ENCODE assay signal across 24 mouse cellular contexts in genomic region chr6:56035054-56035453, GRCm38 (mm10). TPM values are rescaled to one million over a fixed set of nuclear protein-coding genes. Genes with fewer than 3 reads are reported as not detected.
DNase-seq lines count a peak whose midpoint lies in the region; ATAC-seq and TF ChIP-seq lines count a peak whose summit lies in the region.
"Had no signal": no experiment of that assay in that cellular context is flagged by ENCODE, and none has a peak within 500 bp of the region (broad histone marks: within the 10 kb centered on the region; RNA-seq: fewer than 3 reads in every experiment).

No protein-coding gene starts in this region.

- ATAC-seq in midbrain, embryonic 16.5 days, result no peak
- ATAC-seq: activated CD4-positive, CD25-positive, alpha-beta regulatory T cell, adult 4 months; CD4-positive, CD25-positive, alpha-beta regulatory T cell, adult 4 months; Patski had no signal

- TF ChIP-seq CTCF in C2C12 (IDR thresholded peaks at IDR 0.05; ENCODE audit: control insufficient read depth, insufficient read depth, insufficient read length) (no peak), CH12.LX (conservative IDR thresholded peaks at IDR 0.05 in 1 of 2, IDR thresholded peaks at IDR 0.05 in 1 of 2; ENCODE audit: low read depth in 2 of 2, low read length in 2 of 2) (no peak)

- no peaks in the 10 kb centered on the region for H3K79me2 ChIP-seq in C2C12 (ENCODE audit: control insufficient read depth, insufficient read depth)
- H3K79me2 ChIP-seq in CH12.LX (replicated peaks; ENCODE audit: control insufficient read depth, extremely low read depth, insufficient read depth, poor library complexity, severe bottlenecking), result no peaks in the 10 kb centered on the region
- no peaks in the 10 kb centered on the region for H3K79me2 ChIP-seq in myocyte (ENCODE audit: control insufficient read depth, insufficient read depth)

- TF ChIP-seq EP300 in CH12.LX (IDR thresholded peaks at IDR 0.05; ENCODE audit: low read length), result no peak

- H3K4me3 ChIP-seq in C2C12 (ENCODE audit: insufficient read depth, poor library complexity, severe bottlenecking) (no peak overlapping the region), CH12.LX (replicated peaks in 1 of 3; ENCODE audit: low read depth in 2 of 3, low read length in 2 of 3, poor library complexity in 1 of 3) (no peak overlapping the region), myocyte (no peak overlapping the region)
- no peak overlapping the region for H3K4me3 ChIP-seq in midbrain, embryonic 16.5 days (ENCODE audit: low read depth, low read length)

- H3K27me3 ChIP-seq in C2C12 (ENCODE audit: control insufficient read depth, insufficient read depth, insufficient read length), result no peaks in the 10 kb centered on the region
- H3K27me3 ChIP-seq in CH12.LX (replicated peaks), result no peaks in the 10 kb centered on the region
- no peaks in the 10 kb centered on the region for H3K27me3 ChIP-seq in myocyte (ENCODE audit: control insufficient read depth, insufficient read depth, insufficient read length)
- no peaks in the 10 kb centered on the region for H3K27me3 ChIP-seq in midbrain, embryonic 16.5 days (ENCODE audit: control insufficient read depth, insufficient read depth, low read depth, low read length)

- H3K9me3 ChIP-seq in CH12.LX (replicated peaks; ENCODE audit: low read length), result no peaks in the 10 kb centered on the region
- H3K9me3 ChIP-seq in midbrain, embryonic 16.5 days (replicated peaks; ENCODE audit: control insufficient read depth, low read length, poor library complexity, severe bottlenecking), result no peaks in the 10 kb centered on the region
- H3K9me3 ChIP-seq: G1E had no signal

- no peak overlapping the region for H3ac ChIP-seq in C2C12 (ENCODE audit: control insufficient read depth, insufficient read length, low read depth)
- no peak overlapping the region for H3ac ChIP-seq in myocyte (ENCODE audit: control insufficient read depth, insufficient read length)

- peaks cover 2 to 19% of the 10 kb centered on the region in 2 experiments; a peak in 3 of 4 replicates for H3K4me1 ChIP-seq in CH12.LX (ENCODE audit: control insufficient read depth in 1 of 2, insufficient read depth in 2 of 2)
- 0 out of 2 replicates have a peak, but pooled peaks cover 4% of the 10 kb centered on the region for H3K4me1 ChIP-seq in midbrain, embryonic 16.5 days (ENCODE audit: control insufficient read depth, insufficient read depth, low read length)

- H3K79me3 ChIP-seq in C2C12 (ENCODE audit: low read depth), result no peaks in the 10 kb centered on the region

- DNase-seq in CH12.LX (ENCODE audit: extremely low read depth), result peak; percentile 10
- no peak for DNase-seq in gastrocnemius, adult 18-20 months (ENCODE audit: low spot score)
- no peak for DNase-seq in spleen, adult 18-20 months
- DNase-seq: adrenal gland, adult 2 months; adrenal gland, adult 8-10 months; adrenal gland, postnatal 10 days; adrenal gland, postnatal 14 days; adrenal gland, postnatal 25 days; adrenal gland, postnatal 36 days; B cell, adult 2 months; cerebellum, adult 11 months; cerebellum, adult 11-12 months; cerebellum, adult 18-20 months; cerebellum, adult 2 months; cerebellum, adult 8-10 months had no signal

- in situ Hi-C loops in CH12.LX (cut with MboI; ENCODE audit: low pct_ligation_motif_present, low pct_unique_long_range_greater_than_20kb, low sequenced_read_pairs), result no loop called here

- TF ChIP-seq RAD21 in CH12.LX (IDR thresholded peaks at IDR 0.05; ENCODE audit: low read depth, low read length), result no peak

- dilution Hi-C loops in CH12.LX (cut with MboI; ENCODE audit: extremely low pct_ligation_motif_present, extremely low pct_unique_long_range_greater_than_20kb, low sequenced_read_pairs), result no loop called here

- no peak for TF ChIP-seq POLR2A in CH12.LX (IDR thresholded peaks at IDR 0.05; ENCODE audit: low read depth, low read length)
- TF ChIP-seq POLR2A in myocyte (IDR thresholded peaks at IDR 0.05; ENCODE audit: insufficient read length, low read depth), result no peak

- H3K27ac ChIP-seq in CH12.LX (ENCODE audit: insufficient read depth, low read depth), result no peak overlapping the region
- H3K27ac ChIP-seq in midbrain, embryonic 16.5 days (ENCODE audit: low read length), result no peak overlapping the region

- no peak overlapping the region for H3K9ac ChIP-seq in CH12.LX (ENCODE audit: insufficient read depth, low read depth)
- no peak overlapping the region for H3K9ac ChIP-seq in midbrain, embryonic 16.5 days (ENCODE audit: low read depth, low read length)

- 82% methylated on average over 10 of the region's 10 CpGs for WGBS in midbrain, embryonic 16.5 days

- H3K4me2 ChIP-seq in CH12.LX (ENCODE audit: insufficient read depth, low read depth, poor library complexity, severe bottlenecking) (peak overlapping the region; percentile 35; the same call in 1 of the 2 replicates), myocyte (ENCODE audit: low read depth) (peak overlapping the region; percentile 18)
- H3K4me2 ChIP-seq in midbrain, embryonic 16.5 days (ENCODE audit: low read length), result no peak overlapping the region

- H3K36me3 ChIP-seq in C2C12 (ENCODE audit: control insufficient read depth, insufficient read depth) (no peaks in the 10 kb centered on the region), CH12.LX (replicated peaks in 1 of 2; ENCODE audit: control insufficient read depth in 1 of 2, insufficient read depth in 1 of 2, low read length in 1 of 2) (no peaks in the 10 kb centered on the region), myocyte (ENCODE audit: control insufficient read depth, insufficient read depth) (no peaks in the 10 kb centered on the region)
- no peaks in the 10 kb centered on the region for H3K36me3 ChIP-seq in midbrain, embryonic 16.5 days (ENCODE audit: control insufficient read depth, insufficient read depth, low read length)
- H3K36me3 ChIP-seq: G1E had no signal

TF ChIP-seq in C2C12, 6 proteins besides CTCF, POLR2A, EP300 and RAD21:
- no peak for TF ChIP-seq FOSL1 (IDR thresholded peaks at IDR 0.05; ENCODE audit: insufficient read depth, low read length, poor library complexity, severe bottlenecking)
- TF ChIP-seq MYOD1 (IDR thresholded peaks at IDR 0.05; ENCODE audit: control insufficient read depth, insufficient read length, low read depth), result no peak
- peak; percentile 59 for TF ChIP-seq USF1 (IDR thresholded peaks at IDR 0.05; ENCODE audit: low read depth)
- TF ChIP-seq CEBPB (IDR thresholded peaks at IDR 0.05; ENCODE audit: low read depth), result no peak
- no peak for TF ChIP-seq MYOG (IDR thresholded peaks at IDR 0.05; ENCODE audit: control insufficient read depth, extremely low read depth, insufficient read length)
- TF ChIP-seq MAX (IDR thresholded peaks at IDR 0.05), result no peak

TF ChIP-seq in CH12.LX, 34 proteins besides CTCF, POLR2A, EP300 and RAD21 (continues in another document):
- TF ChIP-seq HCFC1 (IDR thresholded peaks at IDR 0.05; ENCODE audit: low read depth, low read length), result no peak
- TF ChIP-seq USF1 (IDR thresholded peaks at IDR 0.05; ENCODE audit: low read depth, low read length), result peak; percentile 73
- no peak for TF ChIP-seq PAX5 (IDR thresholded peaks at IDR 0.05; ENCODE audit: low read length)
- peak; percentile 84 for TF ChIP-seq USF2 (conservative IDR thresholded peaks at IDR 0.05; ENCODE audit: low read depth, low read length)
- TF ChIP-seq UBTF (IDR thresholded peaks at IDR 0.05; ENCODE audit: low read depth, low read length), result no peak
- TF ChIP-seq TCF12 (IDR thresholded peaks at IDR 0.05; ENCODE audit: low read depth, low read length), result no peak
- TF ChIP-seq POLR2AphosphoS2 (IDR thresholded peaks at IDR 0.05; ENCODE audit: low read depth, low read length), result no peak
- TF ChIP-seq NELFE (IDR thresholded peaks at IDR 0.05; ENCODE audit: low read depth, low read length), result no peak
- no peak for TF ChIP-seq KAT2A (IDR thresholded peaks at IDR 0.05; ENCODE audit: insufficient replicate concordance, low read length)
- TF ChIP-seq SMC3 (IDR thresholded peaks at IDR 0.05; ENCODE audit: low read depth, low read length), result no peak
- TF ChIP-seq NRF1 (IDR thresholded peaks at IDR 0.05; ENCODE audit: low read depth, low read length), result no peak
- TF ChIP-seq MAFK (IDR thresholded peaks at IDR 0.05; ENCODE audit: insufficient replicate concordance, low read length), result no peak
- peak; percentile 49 for TF ChIP-seq BHLHE40 (IDR thresholded peaks at IDR 0.05; ENCODE audit: low read depth, low read length)
- TF ChIP-seq SIN3A (IDR thresholded peaks at IDR 0.05; ENCODE audit: low read length), result no peak
- no peak for TF ChIP-seq ELF1 (IDR thresholded peaks at IDR 0.05; ENCODE audit: low read depth, low read length)
- no peak for TF ChIP-seq ZMIZ1 (IDR thresholded peaks at IDR 0.05; ENCODE audit: low read depth, low read length)

TF ChIP-seq in myocyte, 11 proteins besides CTCF, POLR2A, EP300 and RAD21:
- TF ChIP-seq USF1 (IDR thresholded peaks at IDR 0.05; ENCODE audit: low read depth) (peak; percentile 24), MAX (IDR thresholded peaks at IDR 0.05; ENCODE audit: low read depth) (no peak)
TF ChIP-seq in myocyte: peak in this region for 1.

RNA-seq across cellular contexts. Expression of gene Ppp1r17, which starts 17.8 kb away (rescaled TPM):
- polyA plus RNA-seq in C2C12 (2012; fragmentation: generic; extraction: Trizol) (not detected), CH12.LX (2012; ENCODE audit: insufficient read length, low read depth) (not detected in 2 replicates), myocyte (2012; fragmentation: generic; extraction: Trizol) (not detected)
- total RNA-seq in CH12.LX (2012; rRNA removed) (not detected in 2 replicates), CH12.LX (2014; rRNA removed) (not detected in 2 replicates)
- total RNA-seq in gastrocnemius, adult 18-20 months (2021), result not detected
- 5.2 and 5.6 TPM in 2 replicates for polyA plus RNA-seq in midbrain, embryonic 16.5 days (2015; fragmentation: Nextera tagmentation; extraction: Ambion mirVana)
- total RNA-seq: ES-E14, G1E, MEL had no signal
- polyA plus RNA-seq: activated CD4-positive, CD25-positive, alpha-beta regulatory T cell, adult 4 months; CD4-positive, CD25-positive, alpha-beta regulatory T cell, adult 4 months; G1E; Patski had no signal
